Mouse (Mus musculus) thymus, adult 2 months (tissue): Measurements from ENCODE around the gene Abcc4. TPM values are rescaled to one million over a fixed set of nuclear protein-coding genes. Genes with fewer than 3 reads are reported as not detected.

Source experiments
- DNase-seq: peaks from one replicate; pipeline ENCODE4 v3.0.0; 2021
- H3K27ac ChIP-seq: fragments of 200-500 bp; 2 replicates; pipeline ENCODE4 v1.5.1; 2012; ENCODE audit warnings: low read length, control low read depth; ENCODE audit not compliant: control insufficient read depth, insufficient read depth
- H3K27me3 ChIP-seq: fragments of 200-500 bp; 2 replicates; pipeline ENCODE4 v1.6.1; 2012; ENCODE audit warnings: mild to moderate bottlenecking, low read length, moderate library complexity, mixed read lengths; ENCODE audit not compliant: control insufficient read depth, insufficient read depth
- H3K36me3 ChIP-seq: fragments of 200-500 bp; 2 replicates; pipeline ENCODE4 v1.6.1; 2012; ENCODE audit warnings: mild to moderate bottlenecking, low read length, moderate library complexity; ENCODE audit not compliant: control insufficient read depth, insufficient read depth
- H3K4me1 ChIP-seq: fragments of 200-500 bp; replicated peaks from 2 replicates; pipeline ENCODE4 v1.6.1; 2012; ENCODE audit warnings: low read length; ENCODE audit not compliant: control insufficient read depth, insufficient read depth
- H3K4me3 ChIP-seq: fragments of 200-500 bp; 2 replicates; pipeline ENCODE4 v1.5.1; 2012; ENCODE audit warnings: mild to moderate bottlenecking, low read length, control low read depth, moderate library complexity; ENCODE audit not compliant: control insufficient read depth, insufficient read depth
- CTCF ChIP-seq: fragments of 200-500 bp; IDR thresholded peaks from 2 replicates; pipeline ENCODE4 v1.5.1; 2012; ENCODE audit warnings: mild to moderate bottlenecking, control low read depth, low read length, moderate library complexity, borderline replicate concordance; ENCODE audit not compliant: control insufficient read depth, poor library complexity, insufficient read depth; ENCODE audit errors: extremely low read depth
- POLR2A ChIP-seq: fragments of 200-500 bp; IDR thresholded peaks from 2 replicates; pipeline ENCODE4 v1.6.1; 2012; ENCODE audit warnings: mild to moderate bottlenecking, low read length, control low read depth, moderate library complexity; ENCODE audit not compliant: control insufficient read depth, poor library complexity, insufficient read depth; ENCODE audit errors: extremely low read depth
- WGBS: fragments of 180-500 bp; shearing (Covaris S2); methylation state at CpG from one replicate; pipeline ENCODE4 v1.1.7; 2018; 5-methylcytosine and 5-hydroxymethylcytosine counted together
- polyA plus RNA-seq: library from polyadenylated mRNA; depleted of rRNA; stranded (reverse); fragments of >200 nt; gene quantifications from 2 replicates; pipeline ENCODE4 v1.2.3, GENCODE M21; 2012

The Abcc4 gene
- polyA plus RNA-seq, 1 experiment = 5.5 TPM

DNA sequence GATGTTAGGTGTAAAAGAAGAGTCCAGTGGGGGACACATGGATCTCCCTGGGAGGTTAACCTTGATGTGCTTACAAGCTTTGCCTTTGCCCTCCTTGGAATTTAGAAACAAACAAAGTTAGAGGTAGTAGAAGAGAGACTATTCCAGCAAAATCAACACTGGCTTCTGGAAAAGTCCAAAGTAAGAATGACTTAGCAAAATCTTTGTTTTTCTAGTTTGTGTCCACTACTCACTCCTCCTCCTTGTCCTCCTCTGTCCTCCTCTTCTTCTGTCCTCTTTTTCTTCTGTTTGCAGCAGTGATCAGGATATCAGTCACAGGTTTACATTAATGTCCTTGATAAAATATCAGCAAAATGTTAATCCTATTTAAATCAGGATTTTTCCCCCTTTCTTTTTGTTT, 35.8 kb upstream of the Abcc4 start:
- H3K27me3 ChIP-seq = no peaks in the 10 kb centered on the region
- no peak for TF ChIP-seq POLR2A
- no peak for TF ChIP-seq CTCF
- no peak overlapping the region for H3K27ac ChIP-seq
- no peaks in the 10 kb centered on the region for H3K36me3 ChIP-seq
- H3K4me1 ChIP-seq = no peaks in the 10 kb centered on the region
- DNase-seq = no peak
- no peak overlapping the region for H3K4me3 ChIP-seq

DNA sequence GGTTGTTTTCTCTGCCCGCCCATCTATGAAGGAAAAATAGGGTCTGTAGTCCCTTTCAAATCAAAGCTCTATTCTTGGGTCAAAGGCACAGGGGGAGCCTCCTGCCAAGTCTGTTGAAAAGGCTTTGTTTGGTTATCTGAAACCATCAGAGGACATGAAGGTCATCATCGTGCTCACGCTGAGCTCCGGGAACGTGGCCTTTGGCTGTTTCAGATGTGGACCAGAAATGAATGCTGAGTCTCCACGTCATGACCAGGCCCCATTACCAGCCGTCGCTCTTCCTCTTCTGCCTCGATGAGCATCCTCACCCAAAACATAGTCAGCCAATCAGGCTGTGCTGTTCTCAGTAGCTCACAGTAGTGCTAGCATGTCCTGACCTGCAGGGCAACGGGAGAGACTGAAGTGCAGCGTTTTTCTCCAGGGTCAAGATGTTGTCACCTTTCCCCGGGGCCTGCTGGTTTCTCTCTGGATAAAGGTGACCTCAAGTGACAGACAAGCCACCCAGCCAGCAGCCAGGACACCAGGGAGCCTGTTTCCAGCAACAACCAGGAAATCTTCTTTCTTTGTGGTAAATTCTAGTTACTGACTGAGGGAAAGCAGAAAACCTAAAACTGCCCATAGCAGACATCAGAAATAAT, 31.4 kb upstream of the Abcc4 start:
- WGBS = 88% methylated on average over 12 of the region's 12 CpGs
- H3K27me3 ChIP-seq = no peaks in the 10 kb centered on the region
- no peak overlapping the region for H3K4me3 ChIP-seq
- H3K36me3 ChIP-seq = no peaks in the 10 kb centered on the region
- H3K4me1 ChIP-seq = no peaks in the 10 kb centered on the region
- no peak overlapping the region for H3K27ac ChIP-seq
- TF ChIP-seq CTCF (no peak), POLR2A (no peak)
- DNase-seq = no peak

DNA sequence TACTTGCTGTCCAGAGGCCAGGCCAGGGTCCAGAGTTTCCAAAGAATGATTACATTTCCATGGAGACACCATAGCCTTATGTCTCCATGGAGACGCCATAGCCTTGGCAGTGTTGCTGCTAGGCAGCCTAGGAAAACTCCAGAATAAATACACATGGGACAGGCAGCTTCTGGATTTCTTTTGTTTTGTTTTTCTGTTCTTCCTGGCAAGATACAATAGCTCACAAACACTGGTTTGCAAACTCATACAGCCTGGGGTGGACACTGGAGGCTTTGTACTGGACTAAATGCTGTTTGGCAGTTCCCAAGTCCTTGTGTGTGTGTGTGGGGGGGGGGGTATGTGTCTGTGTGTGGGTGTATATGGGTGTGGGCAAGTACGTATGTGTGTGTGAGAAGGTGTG, 29.1 kb upstream of the Abcc4 start:
- Histone ChIP-seq H3K4me3 (no peak overlapping the region), H3K27me3 (no peaks in the 10 kb centered on the region), H3K36me3 (no peaks in the 10 kb centered on the region), H3K4me1 (no peaks in the 10 kb centered on the region), H3K27ac (no peak overlapping the region)
- 99% methylated on average over 2 of the region's 2 CpGs for WGBS
- DNase-seq = no peak
- TF ChIP-seq POLR2A (no peak), CTCF (no peak)

DNA sequence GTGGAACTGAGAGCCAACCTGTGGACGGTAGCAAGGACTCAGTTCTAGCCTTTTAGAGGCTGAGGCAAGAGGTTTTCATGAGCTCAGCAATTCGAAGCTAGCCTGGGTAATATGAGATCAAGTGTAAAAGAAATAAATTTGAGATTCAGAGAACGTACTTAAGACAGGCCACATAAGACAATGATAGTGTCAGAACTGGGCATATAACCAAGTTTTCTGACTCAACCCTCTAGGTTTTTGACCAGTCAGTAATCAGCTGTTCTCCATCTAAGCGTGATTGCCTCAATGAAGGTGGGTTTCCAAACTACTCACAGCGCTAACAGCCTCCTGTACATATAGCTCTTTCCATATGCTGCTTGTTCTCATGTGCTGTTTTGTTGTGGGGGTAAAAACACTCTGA, 27.1 kb upstream of the Abcc4 start:
- 95% methylated on average over 5 of the region's 5 CpGs for whole genome bisulfite sequencing

DNA sequence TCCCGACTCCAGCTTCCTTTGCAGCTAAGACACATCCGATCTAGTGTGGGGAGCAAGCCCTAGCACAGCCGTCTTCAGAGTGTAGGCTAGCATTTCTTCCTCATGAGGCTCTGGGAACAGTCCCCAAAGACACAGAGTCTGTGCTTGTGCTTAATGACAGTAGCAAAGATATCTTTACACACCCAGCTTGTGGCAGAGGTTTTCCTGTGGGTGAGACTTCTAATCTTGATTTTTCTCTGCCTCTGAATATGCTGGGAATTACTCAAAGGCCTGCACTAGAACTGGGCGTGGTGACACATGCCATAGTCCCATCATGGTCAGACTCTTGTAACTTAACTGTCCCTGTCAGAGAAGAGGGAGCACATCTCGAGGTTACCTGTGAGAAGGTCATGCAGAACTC, 24.6 kb upstream of the Abcc4 start:
- no peak overlapping the region for H3K27ac ChIP-seq
- TF ChIP-seq POLR2A (no peak), CTCF (no peak)
- no peak for DNase-seq
- no peaks in the 10 kb centered on the region for H3K27me3 ChIP-seq
- H3K4me1 ChIP-seq = no peaks in the 10 kb centered on the region
- H3K4me3 ChIP-seq = no peak overlapping the region
- no peaks in the 10 kb centered on the region for H3K36me3 ChIP-seq
- 79% methylated on average over 5 of the region's 5 CpGs for WGBS

More for the DNA sequence above, 27.1 kb upstream of the Abcc4 start:
- DNase-seq = no peak
- Histone ChIP-seq H3K27ac (no peak overlapping the region), H3K27me3 (no peaks in the 10 kb centered on the region), H3K4me1 (no peaks in the 10 kb centered on the region), H3K4me3 (no peak overlapping the region), H3K36me3 (no peaks in the 10 kb centered on the region)
- no peak for TF ChIP-seq POLR2A
- no peak for TF ChIP-seq CTCF

DNA sequence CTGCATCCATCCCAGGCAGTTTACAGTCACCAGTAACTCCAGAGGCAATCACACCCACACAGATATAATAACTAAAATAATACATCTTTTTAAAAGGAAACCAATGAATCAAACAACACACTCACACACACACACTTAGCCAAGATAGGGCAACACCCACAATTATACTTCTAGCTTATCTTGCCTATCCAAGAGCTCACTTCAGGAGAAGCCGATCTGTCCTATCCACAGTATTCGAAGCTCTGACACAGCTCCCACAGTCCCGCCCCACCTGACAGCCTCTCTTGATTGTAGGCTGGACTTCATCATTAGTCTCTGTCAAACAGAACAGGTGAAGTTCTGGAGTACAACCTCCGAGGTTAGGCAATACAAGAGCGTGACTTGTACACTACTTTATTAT, 19.4 kb upstream of the Abcc4 start:
- no peaks in the 10 kb centered on the region for H3K36me3 ChIP-seq
- no peak for TF ChIP-seq POLR2A
- no peak for TF ChIP-seq CTCF
- no peak overlapping the region for H3K27ac ChIP-seq

DNA sequence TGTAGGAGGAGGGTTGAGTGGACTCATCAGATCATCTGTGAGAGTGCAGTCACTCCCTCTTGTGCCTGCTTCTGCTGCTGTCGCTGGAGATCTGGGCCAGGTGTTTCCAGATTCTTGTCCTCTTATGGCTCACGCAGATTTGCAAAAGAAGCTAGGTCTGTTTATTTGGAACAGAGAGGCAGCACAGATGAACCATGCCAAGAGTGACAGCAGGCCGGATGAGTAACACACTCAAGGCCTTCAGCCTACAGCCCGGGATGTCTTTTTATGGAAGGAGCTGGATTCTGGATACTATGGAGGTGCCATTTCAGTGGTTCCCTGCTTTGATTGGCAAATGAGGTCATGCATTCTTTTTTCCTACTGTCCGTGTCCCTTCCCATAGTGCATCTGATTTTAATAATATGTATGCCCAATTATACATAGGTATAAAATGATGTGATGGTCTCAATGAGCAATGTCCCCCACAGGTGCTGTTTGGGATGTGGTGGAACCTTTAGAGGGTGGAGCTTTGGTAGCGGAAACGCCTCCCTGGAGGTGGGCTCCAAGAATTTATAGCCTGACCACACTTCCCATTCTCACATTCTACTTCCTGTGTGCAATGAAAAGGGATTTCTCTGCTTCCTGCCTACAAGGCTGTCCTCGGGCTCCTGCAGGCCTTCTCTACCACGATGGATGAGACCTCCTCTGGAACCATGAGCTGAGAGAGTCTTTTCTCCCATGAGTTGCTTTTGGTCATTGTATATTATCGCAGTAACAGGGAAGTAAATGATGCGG, 18.1 kb upstream of the Abcc4 start:
- no peak for DNase-seq
- Histone ChIP-seq H3K4me3 (no peak overlapping the region), H3K4me1 (no peaks in the 10 kb centered on the region; the same call in 1 of the 2 replicates), H3K27ac (no peak overlapping the region), H3K36me3 (no peaks in the 10 kb centered on the region), H3K27me3 (no peaks in the 10 kb centered on the region)
- 70% methylated on average over 11 of the region's 11 CpGs for WGBS
- TF ChIP-seq POLR2A = no peak
- TF ChIP-seq CTCF = no peak

More for the DNA sequence above, 19.4 kb upstream of the Abcc4 start:
- Histone ChIP-seq H3K4me3 (no peak overlapping the region), H3K27me3 (no peaks in the 10 kb centered on the region), H3K4me1 (no peaks in the 10 kb centered on the region; the same call in 1 of the 2 replicates)
- 95% methylated on average over 5 of the region's 5 CpGs for WGBS
- DNase-seq = no peak
